Mouse (Mus musculus) left cerebral cortex, postnatal 25 days (tissue): ENCODE data around the gene H2afv. TPM values are rescaled to one million over a fixed set of nuclear protein-coding genes. Genes with fewer than 3 reads are reported as not detected.
"Not testable (repeated sequence)": the region's sequence is repeated elsewhere in the genome, so short reads cannot be mapped to it uniquely, and the experiment has no call there.

Experiments
- DNase-seq, 2 experiments: peaks; one replicate each; pipeline ENCODE4 v3.0.0; 2022; ENCODE audit warnings: low spot score in 2 of 2, mixed read lengths in 1 of 2
- intact Hi-C: fragments of 180-260 bp; cut with DNase I; formaldehyde crosslinking; loops from one replicate; pipeline ENCODE4 v1.15.1; 2025
- total RNA-seq, 2 experiments: library from RNA; stranded (reverse); gene quantifications; 2 replicates each; pipeline ENCODE4 v1.2.3; 2021

The H2afv gene
- total RNA-seq, 2 experiments from 2014 or later, result 32.3 to 32.6 TPM

DNA sequence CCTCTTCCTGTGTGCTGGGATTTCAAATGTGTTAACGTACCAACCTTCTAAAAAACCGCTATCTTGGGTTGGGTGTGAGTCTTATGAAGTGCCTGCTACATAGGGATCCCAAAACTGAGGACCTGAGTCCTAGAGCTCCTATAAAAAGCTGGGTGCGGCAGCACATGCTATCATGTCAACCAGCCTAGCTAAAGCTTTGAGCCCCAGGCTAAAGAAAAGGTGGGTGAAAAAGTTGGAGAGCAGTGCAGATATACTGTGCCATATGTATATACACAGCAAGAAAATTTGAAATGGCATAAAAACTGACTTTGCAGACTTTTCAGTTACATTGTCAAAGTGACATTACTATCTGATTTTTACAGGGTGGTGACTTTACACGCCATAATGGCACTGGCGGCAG is 25.5 kb downstream of the H2afv start:
- DNase-seq, result no peak
- intact Hi-C loops, result no loop called here

DNA sequence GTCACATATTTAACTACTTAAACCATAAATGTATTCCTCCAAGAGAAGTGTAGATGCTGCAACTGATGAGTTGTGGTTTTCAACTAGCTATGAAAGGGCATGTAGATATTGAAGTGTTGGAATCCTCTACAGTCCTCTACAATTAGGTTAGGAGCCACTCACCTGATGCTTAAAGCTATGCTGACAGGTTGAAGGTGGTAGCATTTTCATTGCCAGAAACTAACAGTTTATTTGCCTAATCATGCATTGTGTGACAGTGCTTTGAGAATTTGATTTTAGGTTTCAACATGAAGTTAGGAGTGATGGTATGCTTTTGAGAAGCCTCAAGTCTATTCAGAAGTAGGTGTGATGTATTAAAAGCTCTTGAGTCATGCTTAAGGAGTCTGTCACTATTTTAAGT is 26.8 kb downstream of the H2afv start:
- intact Hi-C loops, result no loop called here
- no peak for DNase-seq

GRCm38 (mm10) chr11:6417069-6417468 is 27.2 kb downstream of the H2afv start:
- intact Hi-C loops, result no loop called here
- no peak for DNase-seq

DNA sequence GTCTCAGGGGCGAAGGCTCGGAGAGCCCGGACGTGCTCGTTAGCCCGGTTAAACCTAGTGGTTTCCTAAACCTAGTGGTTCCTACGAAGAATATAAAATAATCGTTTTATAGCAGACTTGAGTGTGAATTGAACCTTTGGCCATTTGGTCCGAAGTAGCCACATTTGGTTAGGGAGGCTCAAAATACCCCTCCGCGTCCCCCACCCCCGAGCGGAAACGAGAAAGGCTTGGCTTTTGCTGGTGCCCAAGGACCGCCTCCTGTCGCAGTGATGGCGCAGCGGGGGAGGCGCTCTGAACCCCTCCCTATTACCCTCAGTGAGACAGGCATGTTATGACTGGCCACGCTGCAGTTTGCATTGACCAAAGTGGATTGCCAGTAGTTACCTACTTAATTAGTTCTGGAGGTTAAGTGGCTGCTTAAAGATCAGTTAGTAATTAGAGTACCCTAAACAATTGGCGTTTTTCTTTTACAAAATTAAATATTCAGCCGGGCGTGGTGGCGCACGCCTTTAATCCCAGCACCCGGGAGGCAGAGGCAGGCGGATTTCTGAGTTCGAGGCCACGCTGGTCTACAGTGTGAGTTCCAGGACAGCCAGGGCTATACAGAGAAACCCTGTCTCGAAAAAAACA is 27.7 kb downstream of the H2afv start:
- intact Hi-C loops, result no loop called here
- DNase-seq, result peak; percentile 78 to 89

GRCm38 (mm10) chr11:6415551-6416404 is 28.5 kb downstream of the H2afv start:
- peak; percentile 99 for DNase-seq
- intact Hi-C loops, result loop anchor here (1.0 kb wide), 1 partner anchor 60 kb away; the partner anchor contains the start of gene Purb

DNA sequence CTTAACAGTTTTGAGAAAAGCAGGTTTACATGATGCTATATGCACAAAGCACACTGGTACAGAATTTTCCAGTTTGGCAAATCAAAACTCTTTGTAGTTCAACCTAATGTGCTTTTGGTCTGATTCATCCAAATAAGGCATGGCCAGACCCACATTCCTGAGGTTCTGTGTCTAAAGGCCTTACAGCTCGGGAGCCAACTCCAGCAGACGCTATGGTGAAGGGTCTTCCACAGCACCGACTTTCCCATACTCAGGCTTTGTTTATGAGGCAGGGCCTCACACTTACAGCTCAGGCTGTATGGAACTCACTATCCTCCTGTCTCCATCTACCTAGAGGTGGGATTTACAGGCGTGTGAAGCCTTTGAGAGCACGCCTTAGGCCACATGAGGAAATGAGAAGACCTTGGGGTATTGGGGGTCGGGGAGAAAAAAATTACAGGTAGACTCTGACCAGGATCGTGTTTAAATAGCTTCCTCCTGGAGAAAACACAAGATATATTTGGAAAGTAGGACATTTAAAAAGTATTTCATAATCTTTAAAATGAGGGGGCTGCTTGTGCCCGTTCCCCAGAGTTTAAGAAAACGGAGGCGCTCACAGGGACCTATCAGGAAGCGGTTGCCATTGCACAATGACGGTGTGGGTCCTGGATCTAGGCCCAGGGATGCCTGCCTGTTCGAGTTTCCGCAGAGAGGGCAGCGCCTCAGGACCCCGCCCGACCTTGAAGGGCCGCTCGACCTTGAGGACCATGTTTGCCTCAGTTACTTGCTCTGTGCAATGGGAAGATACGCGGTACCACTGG is 29.3 kb downstream of the H2afv start, which contains the start of gene Ppia:
Gene Ppia (plus strand): TSS at position 693 of the 800 bp plus-strand sequence.
- intact Hi-C loops, result loop anchor here (1.0 kb wide), 1 partner anchor 60 kb away; the partner anchor contains the start of gene Purb
- DNase-seq, result peak in 1 of 2 experiments; percentile 30

GRCm38 (mm10) chr11:6413264-6413663 is 31.0 kb downstream of the H2afv start:
- DNase-seq, result no peak
- intact Hi-C loops, result no loop called here

DNA sequence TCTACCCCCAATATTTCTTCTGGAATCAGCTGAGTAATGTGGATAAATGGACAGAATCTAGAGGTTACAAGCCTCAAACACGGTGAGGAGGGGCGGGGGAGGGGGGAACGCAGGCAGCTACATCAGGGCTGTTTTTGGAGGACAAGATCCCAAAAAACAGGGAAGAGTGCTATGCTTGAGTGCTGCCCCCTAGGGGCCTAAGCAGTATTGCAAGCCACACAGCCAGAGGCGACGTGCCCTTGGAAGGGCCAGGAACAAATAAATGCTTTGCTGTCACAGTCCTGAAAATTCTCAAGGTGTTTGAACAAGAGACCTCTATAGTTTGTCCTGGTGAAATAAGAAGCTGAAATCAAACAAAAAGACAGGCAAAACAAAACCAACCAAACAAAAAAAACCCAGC is 32.6 kb downstream of the H2afv start:
- intact Hi-C loops, result loop anchor here (2.0 kb wide), 1 partner anchor 45 kb away; no protein-coding TSS in a partner anchor

GRCm38 (mm10) chr11:6410755-6411154 is 33.5 kb downstream of the H2afv start:
- intact Hi-C loops, result loop anchor here (2.0 kb wide), 1 partner anchor 44 kb away; no protein-coding TSS in a partner anchor
- DNase-seq, result not testable (repeated sequence)

More for the DNA sequence above, 32.6 kb downstream of the H2afv start:
- peak; percentile 79 to 83 for DNase-seq

GRCm38 (mm10) chr11:6410050-6410602 is 34.1 kb downstream of the H2afv start:
- peak in 1 of 2 experiments; percentile 36 for DNase-seq
- intact Hi-C loops, result loop anchor here (2.0 kb wide), 1 partner anchor 43 kb away; no protein-coding TSS in a partner anchor

- intact Hi-C loops, result no loop called here
- DNase-seq, result no peak
Observed at GRCm38 (mm10) chr11:6407162-6407621, 37.1 kb downstream of the H2afv start.

GRCm38 (mm10) chr11:6406251-6407161 is 37.7 kb downstream of the H2afv start:
- peak; percentile 62 to 77 for DNase-seq
- intact Hi-C loops, result no loop called here

GRCm38 (mm10) chr11:6405591-6406081 is 38.6 kb downstream of the H2afv start:
- DNase-seq, result peak in 1 of 2 experiments; percentile 51

DNA sequence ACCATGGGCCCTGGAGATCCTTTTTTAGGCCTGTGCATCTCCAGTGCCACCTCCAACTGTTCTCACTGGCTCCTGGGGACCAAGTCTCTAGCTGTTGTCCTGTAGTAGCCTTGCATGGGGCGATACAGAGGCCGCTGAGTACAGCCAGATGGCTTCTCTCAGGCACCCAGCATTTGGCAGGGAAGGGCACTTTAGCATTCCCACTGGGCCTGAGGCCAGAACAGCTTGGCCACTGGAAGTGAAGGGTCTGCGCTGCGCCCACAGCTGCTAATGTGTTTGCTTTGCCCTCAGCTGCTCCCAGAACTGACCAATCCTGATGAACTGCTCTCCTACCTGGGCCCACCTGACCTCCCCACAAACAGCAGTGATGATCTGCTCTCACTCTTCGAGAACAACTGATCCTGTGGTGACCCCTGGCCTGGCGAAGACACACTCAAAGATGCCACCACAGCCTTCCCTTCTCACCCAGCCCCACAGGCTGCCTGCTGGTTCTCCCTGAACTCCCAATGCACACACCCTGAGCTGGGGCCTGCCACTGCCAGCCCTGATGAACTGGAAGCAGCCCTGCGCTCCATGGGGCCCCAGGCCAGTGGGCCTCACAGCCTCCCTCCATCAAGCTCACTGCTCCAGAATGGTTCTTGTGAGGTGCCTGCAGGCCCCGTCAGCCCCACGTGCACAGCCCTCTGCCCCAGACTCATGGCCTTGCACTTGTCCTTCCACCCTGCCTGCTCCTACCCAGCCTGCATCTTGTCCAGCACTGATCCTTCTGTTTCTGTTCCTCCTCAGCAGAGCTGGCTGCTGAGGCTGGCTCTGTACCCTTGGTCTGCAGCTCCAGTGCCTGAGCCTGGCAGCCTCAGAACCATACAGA is 39.3 kb downstream of the H2afv start:
- DNase-seq, result no peak
- intact Hi-C loops, result no loop called here

More at GRCm38 (mm10) chr11:6405591-6406081, 38.6 kb downstream of the H2afv start:
- intact Hi-C loops, result no loop called here

DNA sequence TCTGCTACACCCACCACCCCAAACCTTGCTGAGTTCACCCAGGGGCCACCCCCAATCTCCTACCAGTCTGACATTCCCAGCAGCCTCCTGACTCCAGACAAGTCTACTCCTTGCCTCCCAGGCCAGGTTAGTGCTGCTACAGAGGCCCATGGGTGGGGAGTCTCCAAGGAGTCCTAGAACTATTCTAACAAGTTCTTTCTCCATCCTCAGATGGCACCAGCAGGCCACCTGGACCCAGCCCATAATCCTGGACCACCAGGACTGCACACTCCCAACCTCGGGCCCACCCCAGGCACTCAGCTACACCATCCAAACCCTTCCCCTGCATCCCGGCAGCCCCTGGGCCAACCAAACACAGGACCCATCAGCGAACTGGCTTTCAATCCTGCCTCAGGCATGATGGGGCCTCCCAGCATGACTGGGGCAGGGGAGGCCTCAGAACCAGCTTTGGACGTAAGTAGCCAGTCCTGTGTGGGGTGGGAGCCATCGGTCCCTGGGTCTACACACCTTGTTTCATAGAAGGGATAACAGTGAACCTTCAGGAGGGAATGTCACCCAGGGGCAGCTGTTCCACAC is 40.3 kb downstream of the H2afv start:
- no peak for DNase-seq
- intact Hi-C loops, result no loop called here
